Mouse (Mus musculus): ENCODE data around the gene Bcl2l13. TPM values are rescaled to one million over a fixed set of nuclear protein-coding genes. Genes with fewer than 3 reads are reported as not detected.
"Not testable (repeated sequence)": the region's sequence is repeated elsewhere in the genome, so short reads cannot be mapped to it uniquely, and the experiment has no call there.

The Bcl2l13 gene
- polyA plus RNA-seq, 1 experiment, result 68.8 TPM

- H3K4me3 ChIP-seq (ENCODE audit: insufficient read depth, low read depth, low read length), result no peak overlapping the region
- peaks cover 10% of the 10 kb centered on the region; the same call in 1 of the 2 replicates for H3K4me1 ChIP-seq (ENCODE audit: control insufficient read depth, insufficient read depth, insufficient read length, low read length)
- no peak overlapping the region for H3K27ac ChIP-seq (replicated peaks; ENCODE audit: low read depth, low read length)
Measured at GRCm38 (mm10) chr6:120917975-120918374, 82.0 kb downstream of the Bcl2l13 start.

- not testable (repeated sequence) for H3K27ac ChIP-seq (replicated peaks; ENCODE audit: low read depth, low read length); H3K4me1 ChIP-seq (ENCODE audit: control insufficient read depth, insufficient read depth, insufficient read length, low read length); H3K4me3 ChIP-seq (ENCODE audit: insufficient read depth, low read depth, low read length)
Measured at GRCm38 (mm10) chr6:120924791-120925321, 88.8 kb downstream of the Bcl2l13 start.

- Histone ChIP-seq H3K4me3 (ENCODE audit: insufficient read depth, low read depth, low read length) (no peak overlapping the region), H3K4me1 (ENCODE audit: control insufficient read depth, insufficient read depth, insufficient read length, low read length) (peaks cover 6% of the 10 kb centered on the region), H3K27ac (replicated peaks; ENCODE audit: low read depth, low read length) (no peak overlapping the region)
Measured at GRCm38 (mm10) chr6:120926880-120927279, 90.9 kb downstream of the Bcl2l13 start.

- no peak overlapping the region for H3K27ac ChIP-seq (replicated peaks; ENCODE audit: low read depth, low read length)
- peaks cover 7% of the 10 kb centered on the region for H3K4me1 ChIP-seq (ENCODE audit: control insufficient read depth, insufficient read depth, insufficient read length, low read length)
- H3K4me3 ChIP-seq (ENCODE audit: insufficient read depth, low read depth, low read length), result no peak overlapping the region
Measured at GRCm38 (mm10) chr6:120927765-120928164, 91.8 kb downstream of the Bcl2l13 start.

- Histone ChIP-seq H3K4me1 (ENCODE audit: control insufficient read depth, insufficient read depth, insufficient read length, low read length) (peaks cover 7% of the 10 kb centered on the region), H3K27ac (replicated peaks; ENCODE audit: low read depth, low read length) (no peak overlapping the region), H3K4me3 (ENCODE audit: insufficient read depth, low read depth, low read length) (no peak overlapping the region)
Measured at GRCm38 (mm10) chr6:120929421-120929820, 93.4 kb downstream of the Bcl2l13 start.

- H3K4me1 ChIP-seq (ENCODE audit: control insufficient read depth, insufficient read depth, insufficient read length, low read length), result peaks cover 7% of the 10 kb centered on the region
- no peak overlapping the region for H3K27ac ChIP-seq (replicated peaks; ENCODE audit: low read depth, low read length)
- H3K4me3 ChIP-seq (ENCODE audit: insufficient read depth, low read depth, low read length), result no peak overlapping the region
Measured at GRCm38 (mm10) chr6:120930450-120931306, 94.7 kb downstream of the Bcl2l13 start.

- H3K4me1 ChIP-seq (ENCODE audit: control insufficient read depth, insufficient read depth, insufficient read length, low read length), result peaks cover 5% of the 10 kb centered on the region
- H3K4me3 ChIP-seq (ENCODE audit: insufficient read depth, low read depth, low read length), result no peak overlapping the region
- no peak overlapping the region for H3K27ac ChIP-seq (replicated peaks; ENCODE audit: low read depth, low read length)
Measured at GRCm38 (mm10) chr6:120932597-120932996, 96.6 kb downstream of the Bcl2l13 start.

- Histone ChIP-seq H3K4me3 (ENCODE audit: insufficient read depth, low read depth, low read length) (no peak overlapping the region), H3K4me1 (ENCODE audit: control insufficient read depth, insufficient read depth, insufficient read length, low read length) (0 out of 2 replicates have a peak, but pooled peaks cover 2% of the 10 kb centered on the region), H3K27ac (replicated peaks; ENCODE audit: low read depth, low read length) (no peak overlapping the region)
Measured at GRCm38 (mm10) chr6:120933670-120934069, 97.7 kb downstream of the Bcl2l13 start.

- H3K27ac ChIP-seq (replicated peaks; ENCODE audit: low read depth, low read length), result no peak overlapping the region
- no peak overlapping the region for H3K4me3 ChIP-seq (ENCODE audit: insufficient read depth, low read depth, low read length)
- 0 out of 2 replicates have a peak, but pooled peaks cover 2% of the 10 kb centered on the region for H3K4me1 ChIP-seq (ENCODE audit: control insufficient read depth, insufficient read depth, insufficient read length, low read length)
Measured at GRCm38 (mm10) chr6:120934176-120934575, 98.2 kb downstream of the Bcl2l13 start.

- H3K4me1 ChIP-seq (ENCODE audit: control insufficient read depth, insufficient read depth, insufficient read length, low read length), result 0 out of 2 replicates have a peak, but pooled peaks cover 2% of the 10 kb centered on the region
- no peak overlapping the region for H3K4me3 ChIP-seq (ENCODE audit: insufficient read depth, low read depth, low read length)
- no peak overlapping the region for H3K27ac ChIP-seq (replicated peaks; ENCODE audit: low read depth, low read length)
Measured at GRCm38 (mm10) chr6:120937104-120937617, 101.1 kb downstream of the Bcl2l13 start.

- Histone ChIP-seq H3K27ac (replicated peaks; ENCODE audit: low read depth, low read length) (no peak overlapping the region), H3K4me3 (ENCODE audit: insufficient read depth, low read depth, low read length) (no peak overlapping the region), H3K4me1 (ENCODE audit: control insufficient read depth, insufficient read depth, insufficient read length, low read length) (no peaks in the 10 kb centered on the region)
Measured at GRCm38 (mm10) chr6:120937999-120938608, 102.1 kb downstream of the Bcl2l13 start.

GRCm38 (mm10) chr6:120938763-120939450, 102.9 kb downstream of the Bcl2l13 start:
- H3K27ac ChIP-seq (replicated peaks; ENCODE audit: low read depth, low read length), result no peak overlapping the region
- H3K4me3 ChIP-seq (ENCODE audit: insufficient read depth, low read depth, low read length), result no peak overlapping the region
- no peaks in the 10 kb centered on the region for H3K4me1 ChIP-seq (ENCODE audit: control insufficient read depth, insufficient read depth, insufficient read length, low read length)

- no peak overlapping the region for H3K27ac ChIP-seq (replicated peaks; ENCODE audit: low read depth, low read length)
- H3K4me1 ChIP-seq (ENCODE audit: control insufficient read depth, insufficient read depth, insufficient read length, low read length), result no peaks in the 10 kb centered on the region
- H3K4me3 ChIP-seq (ENCODE audit: insufficient read depth, low read depth, low read length), result no peak overlapping the region
Measured at GRCm38 (mm10) chr6:120939783-120940182, 103.8 kb downstream of the Bcl2l13 start.

- H3K27ac ChIP-seq (replicated peaks; ENCODE audit: low read depth, low read length), result no peak overlapping the region
Measured at GRCm38 (mm10) chr6:120940446-120941083, 104.6 kb downstream of the Bcl2l13 start.

More at GRCm38 (mm10) chr6:120940446-120941083, 104.6 kb downstream of the Bcl2l13 start:
- Histone ChIP-seq H3K4me3 (ENCODE audit: insufficient read depth, low read depth, low read length) (no peak overlapping the region), H3K4me1 (ENCODE audit: control insufficient read depth, insufficient read depth, insufficient read length, low read length) (no peaks in the 10 kb centered on the region)
